Mouse (Mus musculus): ENCODE measurements at regions not wholly inside any gene's neighbourhood (a gene's known extent, or its start where the extent isn't known, plus 50 kb on each side); places are given as distances from the start of the nearest gene placed in this dataset.

- TF ChIP-seq CTCF (IDR thresholded peaks at IDR 0.05) (no peak), EP300 (IDR thresholded peaks at IDR 0.05; ENCODE audit: insufficient read depth, low read depth, low read length) (no peak)
These were observed 74.3 kb downstream of the Il9r start for GRCm38 (mm10) chr11:32125586-32126310.
